Mouse (Mus musculus) embryonic stem cell, embryonic (primary cell): Measurements from ENCODE around the gene Slc48a1.

Experiments
- CTCF ChIA-PET, 4 experiments: fragments of 300-600 bp in 2 of 4; fragments of 350-600 bp in 2 of 4; sonication (Branson Sonifier 250); formaldehyde crosslinking; loops; one replicate each; lab custom pipeline; 2022; ENCODE audit warnings: inconsistent platforms in 2 of 4; lab: Charles Lee
- POLR2A ChIA-PET, 4 experiments: fragments of 300-600 bp in 2 of 4; fragments of 350-600 bp in 2 of 4; sonication (Branson Sonifier 250); formaldehyde crosslinking; loops; one replicate each; lab custom pipeline; 2022; ENCODE audit warnings: antibody characterized with exemption in 4 of 4, inconsistent platforms in 1 of 4; lab: Charles Lee

Gene Slc48a1

GRCm38 (mm10) chr15:97784092-97784559 is 5.8 kb downstream of the Slc48a1 start:
- CTCF ChIA-PET: interaction anchor here (0.5 to 4.1 kb wide), 26 partner anchors 9 to 1022 kb away, joined by 3 to 48 read pairs (median 3); partner anchors contain the start of genes Rapgef3 (in 1 of the 4) and Tmem106c (in 1 of the 4)
- POLR2A ChIA-PET: interaction anchor here in 2 of 4 experiments (1.3 to 1.7 kb wide), 3 partner anchors 19 to 31 kb away, joined by 3 to 4 read pairs (median 4); no protein-coding TSS in a partner anchor

GRCm38 (mm10) chr15:97784561-97785161 is 6.3 kb downstream of the Slc48a1 start:
- POLR2A ChIA-PET: interaction anchor here in 2 of 4 experiments (1.3 to 1.7 kb wide), 3 partner anchors 20 to 31 kb away, joined by 3 to 4 read pairs (median 4); no protein-coding TSS in a partner anchor
- CTCF ChIA-PET: interaction anchor here (0.6 to 4.1 kb wide), 22 partner anchors 11 to 1021 kb away, joined by 3 to 48 read pairs (median 3); partner anchors contain the start of gene Rapgef3 (in 1 of the 4)

- ChIA-PET POLR2A (interaction anchor here in 2 of 4 experiments (0.5 to 0.9 kb wide), 3 partner anchors 9 to 369 kb away, joined by 3 to 5 read pairs (median 4); no protein-coding TSS in a partner anchor), CTCF (interaction anchor here in 2 of 4 experiments (0.7 to 2.4 kb wide), 4 partner anchors 31 to 119 kb away, joined by 3 to 8 read pairs (median 4); no protein-coding TSS in a partner anchor)
These were observed 7.6 kb downstream of the Slc48a1 start for GRCm38 (mm10) chr15:97785731-97786411.

- ChIA-PET CTCF (interaction anchor here (0.5 to 2.4 kb wide), 15 partner anchors 10 to 850 kb away, joined by 3 to 14 read pairs (median 4); partner anchors contain the start of gene Tmem106c (in 1 of the 4)), POLR2A (interaction anchor here in 2 of 4 experiments (0.5 to 2.9 kb wide), 9 partner anchors 10 to 369 kb away, joined by 3 to 13 read pairs (median 4); partner anchors contain the start of gene Rapgef3 (in 1 of the 2))
These were observed 8.2 kb downstream of the Slc48a1 start for GRCm38 (mm10) chr15:97786412-97787112.

- ChIA-PET POLR2A (interaction anchor here in 3 of 4 experiments (0.6 to 2.9 kb wide), 18 partner anchors 11 to 1204 kb away, joined by 3 to 13 read pairs (median 4); partner anchors contain the start of gene Rapgef3 (in 1 of the 3)), CTCF (interaction anchor here (0.5 to 2.5 kb wide), 26 partner anchors 9 to 851 kb away, joined by 3 to 14 read pairs (median 4); partner anchors contain the start of genes Tmem106c (in 2 of the 4) and Rapgef3 (in 1 of the 4))
These were observed 9.0 kb downstream of the Slc48a1 start for GRCm38 (mm10) chr15:97787148-97787798.

GRCm38 (mm10) chr15:97787799-97788667 is 9.7 kb downstream of the Slc48a1 start:
- POLR2A ChIA-PET: interaction anchor here in 3 of 4 experiments (0.5 to 2.9 kb wide), 26 partner anchors 9 to 1203 kb away, joined by 3 to 13 read pairs (median 4); partner anchors contain the start of gene Rapgef3 (in 1 of the 3)

GRCm38 (mm10) chr15:97788821-97789220 is 10.5 kb downstream of the Slc48a1 start:
- ChIA-PET CTCF (interaction anchor here in 3 of 4 experiments (0.8 to 2.5 kb wide), 16 partner anchors 12 to 175 kb away, joined by 3 to 14 read pairs (median 5); partner anchors contain the start of genes Tmem106c (in 2 of the 3) and Rapgef3 (in 1 of the 3)), POLR2A (interaction anchor here (0.5 to 2.9 kb wide), 14 partner anchors 10 to 564 kb away, joined by 3 to 13 read pairs (median 5); partner anchors contain the start of gene Rapgef3 (in 1 of the 4))

More at GRCm38 (mm10) chr15:97787799-97788667, 9.7 kb downstream of the Slc48a1 start:
- CTCF ChIA-PET: interaction anchor here (0.7 to 2.5 kb wide), 26 partner anchors 11 to 851 kb away, joined by 3 to 14 read pairs (median 4); partner anchors contain the start of genes Tmem106c (in 2 of the 4) and Rapgef3 (in 1 of the 4)

GRCm38 (mm10) chr15:97789761-97790505 is 11.6 kb downstream of the Slc48a1 start:
- ChIA-PET CTCF (interaction anchor here in 2 of 4 experiments (0.7 to 1.4 kb wide), 6 partner anchors 8 to 164 kb away, joined by 3 to 5 read pairs (median 3); no protein-coding TSS in a partner anchor), POLR2A (interaction anchor here in 1 of 4 experiments (1.1 kb wide), 1 partner anchor 39 kb away, joined by 4 read pairs; no protein-coding TSS in a partner anchor)

GRCm38 (mm10) chr15:97791126-97791700 is 12.9 kb downstream of the Slc48a1 start:
- POLR2A ChIA-PET: interaction anchor here in 2 of 4 experiments (0.6 to 1.1 kb wide), 2 partner anchors 38 to 60 kb away, joined by 3 to 4 read pairs; no protein-coding TSS in a partner anchor
- CTCF ChIA-PET: interaction anchor here in 3 of 4 experiments (0.7 to 1.4 kb wide), 7 partner anchors 9 to 163 kb away, joined by 3 to 5 read pairs (median 3); no protein-coding TSS in a partner anchor

GRCm38 (mm10) chr15:97793386-97794153 is 15.2 kb downstream of the Slc48a1 start:
- POLR2A ChIA-PET: interaction anchor here in 1 of 4 experiments (0.9 kb wide), 1 partner anchor 17 kb away, joined by 3 read pairs; no protein-coding TSS in a partner anchor
- CTCF ChIA-PET: interaction anchor here in 3 of 4 experiments (0.5 to 4.2 kb wide), 10 partner anchors 10 to 126 kb away, joined by 3 to 17 read pairs (median 3); no protein-coding TSS in a partner anchor

GRCm38 (mm10) chr15:97794268-97794667 is 15.9 kb downstream of the Slc48a1 start:
- ChIA-PET POLR2A (interaction anchor here in 1 of 4 experiments (0.9 kb wide), 1 partner anchor 18 kb away, joined by 3 read pairs; no protein-coding TSS in a partner anchor), CTCF (interaction anchor here in 3 of 4 experiments (1.0 to 4.2 kb wide), 7 partner anchors 12 to 127 kb away, joined by 3 to 17 read pairs (median 5); no protein-coding TSS in a partner anchor)

- ChIA-PET CTCF (interaction anchor here (0.9 to 4.2 kb wide), 6 partner anchors 12 to 55 kb away, joined by 3 to 17 read pairs (median 4); no protein-coding TSS in a partner anchor), POLR2A (interaction anchor here in 2 of 4 experiments (0.6 to 1.1 kb wide), 4 partner anchors 19 to 27 kb away, joined by 3 to 7 read pairs (median 4); no protein-coding TSS in a partner anchor)
These were observed 17.4 kb downstream of the Slc48a1 start for GRCm38 (mm10) chr15:97795559-97796235.
